8 mouse cellular contexts compared by ENCODE assay signal in genomic region chr16:15084753-15085728, GRCm38 (mm10).
DNase-seq lines count a peak whose midpoint lies in the region; ATAC-seq and TF ChIP-seq lines count a peak whose summit lies in the region.

No protein-coding gene starts in this region.

- ATAC-seq in lung, embryonic 14.5 days (ENCODE audit: insufficient read depth): peak; percentile 91

- H3K36me3 ChIP-seq in lung, embryonic 14.5 days (ENCODE audit: insufficient read depth): no peaks in the 10 kb centered on the region

- H3K27me3 ChIP-seq in lung, embryonic 14.5 days (ENCODE audit: insufficient read depth, low read length): 0 out of 2 replicates have a peak, but pooled peaks cover 3% of the 10 kb centered on the region

- H3K4me1 ChIP-seq in lung, embryonic 14.5 days (ENCODE audit: insufficient read depth): peaks cover 4% of the 10 kb centered on the region; the same call in 1 of the 2 replicates

- peak; percentile 5 to 7 for DNase-seq in cerebellum, postnatal 14 days
- no peak for DNase-seq in cerebellum, adult 9-10 months
- peak; percentile 46 for DNase-seq in embryo, embryonic 11.5 days (ENCODE audit: low read depth, low spot score)
- peak; percentile 33 to 57 for DNase-seq in heart, adult 18-20 months
- peak; percentile 55 for DNase-seq in kidney, adult 11 months
- DNase-seq in lung, embryonic 14.5 days: peak; percentile 81
- peak; percentile 61 for DNase-seq in retina, embryonic 14.5 days (ENCODE audit: low spot score)
- no peak for DNase-seq in T-cell, adult 2 months (ENCODE audit: low spot score)

- H3K4me2 ChIP-seq in lung, embryonic 14.5 days: peak overlapping the region; percentile 80

- H3K9ac ChIP-seq in lung, embryonic 14.5 days: peak overlapping the region; percentile 65

- H3K9me3 ChIP-seq in lung, embryonic 14.5 days (ENCODE audit: low read depth, low read length): no peaks in the 10 kb centered on the region; the same call in 1 of the 2 replicates

- peak overlapping the region; percentile 47 for H3K4me3 ChIP-seq in lung, embryonic 14.5 days (ENCODE audit: low read depth, low read length)

- no peak for TF ChIP-seq CTCF in lung, embryonic 14.5 days (IDR thresholded peaks at IDR 0.05; ENCODE audit: low read depth)

- H3K27ac ChIP-seq in lung, embryonic 14.5 days (ENCODE audit: low read depth): peak overlapping the region; percentile 96

- WGBS in lung, embryonic 14.5 days: 2% methylated on average over 56 of the region's 56 CpGs

Comparison
In these comparisons a context has a peak if more than half of its experiments do, and no peak if none do; other contexts are left out.
1. DNase-seq: peak in cerebellum, postnatal 14 days (2 of 2), embryo, embryonic 11.5 days (single experiment), heart, adult 18-20 months (2 of 2), kidney, adult 11 months (single experiment), lung, embryonic 14.5 days (single experiment) and retina, embryonic 14.5 days (single experiment); none in cerebellum, adult 9-10 months (single experiment) and T-cell, adult 2 months (single experiment).